Mouse (Mus musculus) duodenum, adult 2 months (tissue): ENCODE data around the gene Def6. TPM values are rescaled to one million over a fixed set of nuclear protein-coding genes. Genes with fewer than 3 reads are reported as not detected.

Experiments
- polyA plus RNA-seq: library from polyadenylated mRNA; depleted of rRNA; stranded (reverse); fragments of >200 nt; gene quantifications from 2 replicates; pipeline ENCODE4 v1.2.3, GENCODE M21; 2012; ENCODE audit warnings: low replicate concordance; rRNA removed

The Def6 gene
- 5.6 and 8.4 TPM in 2 replicates for polyA plus RNA-seq

DNA sequence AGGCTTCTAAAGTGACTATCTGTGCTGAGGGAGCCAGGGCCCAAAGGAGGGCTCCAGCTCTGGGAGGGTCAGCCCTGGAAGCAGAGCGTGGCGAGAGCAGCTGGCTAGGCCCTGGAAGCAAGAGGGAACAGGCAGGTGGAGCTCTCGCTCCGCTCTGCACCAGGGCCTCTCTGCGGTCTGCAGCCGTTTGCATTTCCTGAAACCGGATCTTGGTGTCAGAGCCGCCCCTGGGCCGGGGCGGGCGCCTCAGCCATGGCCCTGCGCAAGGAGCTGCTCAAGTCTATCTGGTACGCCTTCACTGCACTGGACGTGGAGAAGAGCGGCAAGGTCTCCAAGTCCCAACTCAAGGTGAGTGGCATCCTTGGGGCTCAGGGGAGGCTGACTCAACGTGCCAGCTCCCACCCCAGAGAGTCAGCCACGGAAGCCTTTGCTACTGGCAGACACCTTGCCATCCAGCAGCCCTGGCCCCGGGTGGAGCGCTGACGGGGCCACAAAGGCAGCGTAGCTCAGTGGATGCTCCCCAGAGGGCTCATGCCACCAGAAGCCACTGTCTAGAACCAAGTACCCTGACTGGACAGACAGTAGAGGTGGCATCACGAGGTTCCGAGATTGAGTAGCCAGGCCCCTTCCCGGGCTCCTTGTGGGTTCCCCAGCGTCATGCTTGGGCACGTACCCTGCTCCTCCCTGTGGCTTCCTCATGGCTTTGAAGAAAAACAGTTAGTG lies at the start of gene Def6:
Gene Def6 (plus strand): TSS at position 188 of the 723 bp plus-strand sequence.

GRCm38 (mm10) chr17:28176775-28177539 lies 30.6 kb upstream of the Def6 start, which contains the start of gene Zfp523:
Gene Zfp523, plus strand, starts transcription at chr17:28177129.

DNA sequence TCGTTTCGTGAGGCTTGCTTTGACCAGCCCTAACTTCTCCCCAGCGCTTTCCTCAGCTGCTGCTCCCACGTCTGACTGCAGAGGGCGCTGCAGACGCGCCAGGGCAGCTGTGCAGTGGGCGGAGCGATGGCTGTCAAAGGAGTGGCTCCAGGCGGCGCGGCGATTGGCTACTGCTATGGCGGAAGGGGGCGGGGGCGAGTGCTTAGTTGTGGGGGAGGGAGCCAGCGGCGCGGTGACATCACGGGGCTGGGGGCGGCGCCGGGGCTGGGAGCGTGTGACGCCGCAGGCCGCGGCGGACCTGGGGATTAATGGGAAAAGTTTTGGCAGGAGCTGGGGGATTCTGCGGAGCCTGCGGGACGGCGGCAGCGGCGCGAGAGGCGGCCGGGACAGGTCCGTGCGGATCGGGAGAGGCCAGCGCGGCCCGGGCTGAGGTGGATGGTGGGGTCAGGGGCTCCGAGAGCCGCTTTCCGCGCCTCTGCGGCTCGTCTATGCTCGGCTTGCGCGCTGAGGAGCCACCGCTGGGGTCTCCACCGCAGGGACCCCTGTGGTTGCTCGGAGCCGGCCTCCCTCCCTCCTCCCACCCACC lies 25.0 kb downstream of the Def6 start, which contains the start of gene Ppard:
Gene Ppard (plus strand): TSS at position 226 of the 586 bp plus-strand sequence.

Other genes with a start within 250 kb of the Def6 start
- 0.44 and 0.70 TPM in 2 replicates for gene Tcp11, start 127.1 kb upstream of the Def6 start, polyA plus RNA-seq
- gene Scube3, start 65.6 kb upstream of the Def6 start, polyA plus RNA-seq, result 0.33 and 0.59 TPM in 2 replicates
- 33.5 and 45.7 TPM in 2 replicates for gene Zfp523, start 30.6 kb upstream of the Def6 start, polyA plus RNA-seq
- gene Ppard, start 24.9 kb downstream of the Def6 start, polyA plus RNA-seq, result 215 and 239 TPM in 2 replicates
- gene Fance, start 105.7 kb downstream of the Def6 start, polyA plus RNA-seq, result 14.8 and 18.3 TPM in 2 replicates
- 2,176 and 2,371 TPM in 2 replicates for gene Rpl10a, start 120.7 kb downstream of the Def6 start, polyA plus RNA-seq
- gene Tead3, start 143.0 kb downstream of the Def6 start, polyA plus RNA-seq, result 32.1 and 38.6 TPM in 2 replicates
- 0.93 and 1.6 TPM in 2 replicates for gene Tulp1, start 157.4 kb downstream of the Def6 start, polyA plus RNA-seq